Mouse (Mus musculus): ENCODE results near the gene Acrbp.

DNA sequence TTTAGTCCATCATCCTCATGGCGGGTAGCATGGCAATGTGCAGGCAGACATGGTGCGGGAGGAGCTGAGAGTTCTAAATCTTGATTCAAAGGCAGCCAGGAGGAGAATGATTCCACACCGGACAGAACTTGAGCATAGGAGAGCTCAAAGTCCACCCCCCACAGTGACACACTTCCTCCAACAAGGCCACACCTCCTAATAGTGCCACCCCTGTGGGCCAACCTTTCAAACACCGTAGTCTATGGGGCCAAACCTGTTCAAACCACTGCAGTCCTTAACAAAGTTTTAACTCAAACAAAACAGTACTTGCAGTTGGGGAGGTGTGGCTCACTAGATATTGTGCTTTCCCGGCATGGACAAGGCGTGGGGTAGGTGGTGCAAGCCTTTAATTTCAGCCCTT lies 14.4 kb downstream of the Acrbp start:
- TF ChIP-seq CTCF (IDR thresholded peaks at IDR 0.05; ENCODE audit: extremely low read depth, insufficient read depth, insufficient read length, insufficient replicate concordance) = no peak
- no peak for TF ChIP-seq POLR2A (IDR thresholded peaks at IDR 0.05; ENCODE audit: low read depth, low read length)
